Mouse (Mus musculus) activated CD4-positive, CD25-positive, alpha-beta regulatory T cell, adult 9 weeks (primary cell): Measurements from ENCODE around the gene Mcemp1. TPM values are rescaled to one million over a fixed set of nuclear protein-coding genes. Genes with fewer than 3 reads are reported as not detected.

Source experiments
- polyA plus RNA-seq: library from polyadenylated mRNA; unstranded; fragments of 100-300 nt; shearing (Covaris generic); gene quantifications from one replicate; pipeline ENCODE4 v1.2.1, GENCODE M21; 2017

The Mcemp1 gene
- polyA plus RNA-seq: not detected

GRCm38 (mm10) chr8:3665507-3665906, at the start of gene Mcemp1:
Gene Mcemp1, plus strand, starts transcription at chr8:3665754.

GRCm38 (mm10) chr8:3621199-3621970, 44.2 kb upstream of the Mcemp1 start, which contains the start of the genes Xab2 and Pet100:
Gene Xab2, minus strand, starts transcription at chr8:3621316.
Gene Pet100, plus strand, starts transcription at chr8:3621548.

GRCm38 (mm10) chr8:3625445-3625844, 40.1 kb upstream of the Mcemp1 start, which contains the start of gene Pcp2:
Gene Pcp2, minus strand, starts transcription at chr8:3625545.

GRCm38 (mm10) chr8:3630647-3631477, 34.7 kb upstream of the Mcemp1 start, which contains the start of gene Stxbp2:
Gene Stxbp2, plus strand, starts transcription at chr8:3630955.

GRCm38 (mm10) chr8:3655526-3655925, 10.0 kb upstream of the Mcemp1 start, which contains the start of gene Retn:
Gene Retn, plus strand, starts transcription at chr8:3655770.

GRCm38 (mm10) chr8:3671980-3672491, 6.5 kb downstream of the Mcemp1 start, which contains the start of gene Fcor:
Gene Fcor, minus strand, starts transcription at chr8:3672362.

GRCm38 (mm10) chr8:3676131-3676992, 10.8 kb downstream of the Mcemp1 start, which contains the start of gene Trappc5:
Gene Trappc5, plus strand, starts transcription at chr8:3676299.

GRCm38 (mm10) chr8:3694121-3694520, 28.6 kb downstream of the Mcemp1 start, which contains the start of gene Fcer2a:
Gene Fcer2a, minus strand, starts transcription at chr8:3694175.

Other genes with a start within 250 kb of the Mcemp1 start
- 5.8 TPM for gene Pex11g, start 198.1 kb upstream of the Mcemp1 start, polyA plus RNA-seq
- not detected for gene Tex45, start 194.9 kb upstream of the Mcemp1 start, polyA plus RNA-seq
- 3.2 TPM for gene Zfp358, start 172.6 kb upstream of the Mcemp1 start, polyA plus RNA-seq
- gene Mcoln1, start 165.3 kb upstream of the Mcemp1 start, polyA plus RNA-seq: 31.9 TPM
- 65.1 TPM for gene Pnpla6, start 150.4 kb upstream of the Mcemp1 start, polyA plus RNA-seq
- not detected for gene C330021F23Rik, start 97.8 kb upstream of the Mcemp1 start, polyA plus RNA-seq
- not detected for gene Camsap3, start 78.5 kb upstream of the Mcemp1 start, polyA plus RNA-seq
- gene Xab2, start 44.4 kb upstream of the Mcemp1 start, polyA plus RNA-seq: 119 TPM
- gene Pet100, start 44.2 kb upstream of the Mcemp1 start, polyA plus RNA-seq: 134 TPM
- 0.40 TPM for gene Pcp2, start 40.2 kb upstream of the Mcemp1 start, polyA plus RNA-seq
- gene Stxbp2, start 34.8 kb upstream of the Mcemp1 start, polyA plus RNA-seq: 238 TPM
- gene Retn, start 10.0 kb upstream of the Mcemp1 start, polyA plus RNA-seq: not detected
- gene Fcor, start 6.6 kb downstream of the Mcemp1 start, polyA plus RNA-seq: not detected
- gene Trappc5, start 10.5 kb downstream of the Mcemp1 start, polyA plus RNA-seq: 39.1 TPM
- 0.37 TPM for gene Fcer2a, start 28.4 kb downstream of the Mcemp1 start, polyA plus RNA-seq
- gene Clec4g, start 54.9 kb downstream of the Mcemp1 start, polyA plus RNA-seq: not detected
- gene Cd209a, start 83.2 kb downstream of the Mcemp1 start, polyA plus RNA-seq: not detected
- gene Cd209e, start 188.6 kb downstream of the Mcemp1 start, polyA plus RNA-seq: not detected
- not detected for gene Cd209d, start 212.8 kb downstream of the Mcemp1 start, polyA plus RNA-seq